Mouse (Mus musculus) heart, postnatal 0 days (tissue): ENCODE measurements at regions not wholly inside any gene's neighbourhood (a gene's known extent, or its start where the extent isn't known, plus 50 kb on each side); places are given as distances from the start of the nearest gene placed in this dataset.

ENCODE experiments used
- CTCF ChIP-seq: IDR thresholded peaks from 2 replicates; pipeline ENCODE4 v1.5.1; 2016; ENCODE audit warnings: antibody characterized with exemption, control low read depth, low read depth
- EP300 ChIP-seq: IDR thresholded peaks from 2 replicates; pipeline ENCODE4 v1.6.1; 2016; ENCODE audit warnings: antibody characterized with exemption, low read depth

- TF ChIP-seq CTCF (no peak), EP300 (no peak)
Observed at GRCm38 (mm10) chr14:18507582-18508358, 176.1 kb upstream of the Ube2e1 start.
